Mouse (Mus musculus) liver, postnatal 0 days (tissue): ENCODE measurements around the gene Pof1b.

Source experiments
- CTCF ChIP-seq: sonication (generic); IDR thresholded peaks from 2 replicates; pipeline ENCODE4 v1.5.1; 2016; ENCODE audit warnings: antibody characterized with exemption, low read depth
- EP300 ChIP-seq: IDR thresholded peaks from 2 replicates; pipeline ENCODE4 v1.6.1; 2016; ENCODE audit warnings: antibody characterized with exemption, low read depth, mild to moderate bottlenecking

DNA sequence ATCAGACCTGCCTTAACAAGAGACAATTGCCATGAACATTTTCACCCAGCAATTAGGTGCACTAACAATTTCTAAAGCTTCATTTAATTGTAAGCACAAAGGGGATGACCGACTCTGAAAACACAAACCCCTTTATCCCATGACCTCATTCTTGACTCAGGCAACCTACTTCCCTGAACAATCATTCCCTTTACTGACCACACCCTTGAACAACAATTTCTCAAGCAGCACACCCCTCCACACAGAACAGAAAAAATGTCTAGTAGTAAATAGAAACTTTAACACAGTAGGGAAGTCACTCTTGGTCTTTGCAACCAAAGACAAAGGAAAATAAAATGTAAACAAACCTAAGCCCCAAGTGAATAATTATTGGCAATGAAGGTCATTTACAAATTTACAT, 4.1 kb downstream of the Pof1b start:
- TF ChIP-seq CTCF (no peak), EP300 (no peak)
